In genomic region chr5:89911950-89912349, GRCm38 (mm10) we compare ENCODE assay signal across 18 mouse cellular contexts. TPM values are rescaled to one million over a fixed set of nuclear protein-coding genes. Genes with fewer than 3 reads are reported as not detected.
A peak's percentile ranks its signal among the peaks of the same experiment; 100 is the strongest.
DNase-seq lines count a peak whose midpoint lies in the region; ATAC-seq and TF ChIP-seq lines count a peak whose summit lies in the region.
"Had no signal": no experiment of that assay in that cellular context is flagged by ENCODE, and none has a peak within 500 bp of the region (broad histone marks: within the 10 kb centered on the region; RNA-seq: fewer than 3 reads in every experiment).

No protein-coding gene starts in this region.

- ATAC-seq in forebrain, embryonic 11.5 days (replicated peaks; ENCODE audit: low FRiP score) = no peak
- ATAC-seq in forebrain, embryonic 15.5 days (replicated peaks) = no peak
- ATAC-seq in forebrain, embryonic 14.5 days = no peak
- peak; percentile 91 for ATAC-seq in hindbrain, postnatal 0 days
- ATAC-seq in midbrain, postnatal 0 days (ENCODE audit: low FRiP score) = 0 out of 2 replicates have a peak, but pooled peaks have one; percentile 60
- no peak for ATAC-seq in cerebellum, adult (ENCODE audit: insufficient number of reproducible peaks, low FRiP score, low TSS enrichment)
- ATAC-seq: activated CD4-positive, CD25-positive, alpha-beta regulatory T cell, adult 4 months had no signal

- DNase-seq in forebrain, embryonic 11.5 days (ENCODE audit: low spot score) = peak; percentile 52
- peak; percentile 4 for DNase-seq in forebrain, embryonic 14.5 days (ENCODE audit: low spot score)
- peak; percentile 59 for DNase-seq in hindbrain, postnatal 0 days (ENCODE audit: low spot score)
- peak; percentile 67 for DNase-seq in midbrain, postnatal 0 days (ENCODE audit: low spot score)
- no peak for DNase-seq in urinary bladder, postnatal 14 days (ENCODE audit: low spot score)
- no peak for DNase-seq in left cerebral cortex, postnatal 14 days (ENCODE audit: low spot score in 2 of 2)
- DNase-seq: adrenal gland, postnatal 25 days; cerebellum, postnatal 14 days; gastrocnemius, postnatal 14 days; heart, postnatal 10 days; liver, embryonic 13.5 days; lung, postnatal 10 days; right cerebral cortex, postnatal 25 days had no signal

- intact Hi-C loops in left cerebral cortex, postnatal 14 days (cut with DNase I) = no loop called here

- H3K9me3 ChIP-seq in forebrain, embryonic 11.5 days (ENCODE audit: control insufficient read depth, low read length) = no peaks in the 10 kb centered on the region
- no peaks in the 10 kb centered on the region for H3K9me3 ChIP-seq in forebrain, embryonic 15.5 days
- H3K9me3 ChIP-seq in forebrain, embryonic 14.5 days (replicated peaks; ENCODE audit: control insufficient read depth, low read length) = no peaks in the 10 kb centered on the region
- H3K9me3 ChIP-seq in hindbrain, postnatal 0 days (ENCODE audit: low read length) = no peaks in the 10 kb centered on the region
- no peaks in the 10 kb centered on the region for H3K9me3 ChIP-seq in midbrain, postnatal 0 days (ENCODE audit: low read length)
- H3K9me3 ChIP-seq: embryonic facial prominence, embryonic 15.5 days; liver, embryonic 13.5 days had no signal

- no peaks in the 10 kb centered on the region for H3K27me3 ChIP-seq in forebrain, embryonic 11.5 days (ENCODE audit: control insufficient read depth, insufficient read depth, low read length)
- no peaks in the 10 kb centered on the region for H3K27me3 ChIP-seq in forebrain, embryonic 15.5 days
- H3K27me3 ChIP-seq in forebrain, embryonic 14.5 days (replicated peaks; ENCODE audit: control insufficient read depth, insufficient read depth, low read length) = no peaks in the 10 kb centered on the region
- H3K27me3 ChIP-seq in hindbrain, postnatal 0 days (ENCODE audit: insufficient read depth, low read length) = no peaks in the 10 kb centered on the region
- H3K27me3 ChIP-seq in midbrain, postnatal 0 days (ENCODE audit: insufficient read depth, low read length) = no peaks in the 10 kb centered on the region
- H3K27me3 ChIP-seq: embryonic facial prominence, embryonic 15.5 days; liver, embryonic 13.5 days had no signal

- WGBS in forebrain, embryonic 11.5 days = 44% methylated on average over 7 of the region's 7 CpGs
- WGBS in forebrain, embryonic 15.5 days = 47% methylated on average over 7 of the region's 7 CpGs
- WGBS in forebrain, embryonic 14.5 days = 45% methylated on average over 7 of the region's 7 CpGs
- 19% methylated on average over 7 of the region's 7 CpGs for WGBS in hindbrain, postnatal 0 days
- WGBS in midbrain, postnatal 0 days = 19% methylated on average over 7 of the region's 7 CpGs

- H3K9ac ChIP-seq in forebrain, embryonic 11.5 days (ENCODE audit: low read length) = no peak overlapping the region
- H3K9ac ChIP-seq in forebrain, embryonic 15.5 days (replicated peaks) = no peak overlapping the region
- no peak overlapping the region for H3K9ac ChIP-seq in forebrain, embryonic 14.5 days (ENCODE audit: low read length)
- no peak overlapping the region for H3K9ac ChIP-seq in hindbrain, postnatal 0 days (replicated peaks; ENCODE audit: low read length)
- H3K9ac ChIP-seq in midbrain, postnatal 0 days (replicated peaks; ENCODE audit: low read length, poor library complexity, severe bottlenecking) = no peak overlapping the region
- H3K9ac ChIP-seq: embryonic facial prominence, embryonic 15.5 days; liver, embryonic 13.5 days had no signal

- H3K36me3 ChIP-seq in forebrain, embryonic 11.5 days (ENCODE audit: control insufficient read depth, insufficient read depth, low read length) = no peaks in the 10 kb centered on the region
- H3K36me3 ChIP-seq in forebrain, embryonic 15.5 days = no peaks in the 10 kb centered on the region
- no peaks in the 10 kb centered on the region for H3K36me3 ChIP-seq in forebrain, embryonic 14.5 days (ENCODE audit: control insufficient read depth, insufficient read depth, low read length)
- H3K36me3 ChIP-seq in hindbrain, postnatal 0 days (ENCODE audit: insufficient read depth, low read length) = no peaks in the 10 kb centered on the region
- no peaks in the 10 kb centered on the region for H3K36me3 ChIP-seq in midbrain, postnatal 0 days (ENCODE audit: insufficient read depth, low read length)
- H3K36me3 ChIP-seq: embryonic facial prominence, embryonic 15.5 days; liver, embryonic 13.5 days had no signal

- H3K4me1 ChIP-seq in forebrain, embryonic 11.5 days (replicated peaks; ENCODE audit: control insufficient read depth, insufficient read depth, low read length) = peaks cover 2% of the 10 kb centered on the region; the same call in 1 of the 2 replicates
- no peaks in the 10 kb centered on the region; the same call in 1 of the 2 replicates for H3K4me1 ChIP-seq in forebrain, embryonic 15.5 days
- H3K4me1 ChIP-seq in forebrain, embryonic 14.5 days (ENCODE audit: control insufficient read depth, insufficient read depth, low read length) = peaks cover 3% of the 10 kb centered on the region
- no peaks in the 10 kb centered on the region for H3K4me1 ChIP-seq in hindbrain, postnatal 0 days (ENCODE audit: insufficient read depth, low read length)
- H3K4me1 ChIP-seq in midbrain, postnatal 0 days (ENCODE audit: insufficient read depth, low read length) = no peaks in the 10 kb centered on the region
- H3K4me1 ChIP-seq: embryonic facial prominence, embryonic 15.5 days; liver, embryonic 13.5 days had no signal

- no peak for TF ChIP-seq CTCF in hindbrain, postnatal 0 days (IDR thresholded peaks at IDR 0.05; ENCODE audit: low read depth)
- TF ChIP-seq CTCF in midbrain, postnatal 0 days (IDR thresholded peaks at IDR 0.05) = no peak

- no peak overlapping the region for H3K4me3 ChIP-seq in forebrain, embryonic 11.5 days (ENCODE audit: low read depth, low read length)
- no peak overlapping the region for H3K4me3 ChIP-seq in forebrain, embryonic 15.5 days
- no peak overlapping the region for H3K4me3 ChIP-seq in forebrain, embryonic 14.5 days (ENCODE audit: low read depth, low read length)
- H3K4me3 ChIP-seq in hindbrain, postnatal 0 days (ENCODE audit: low read length) = no peak overlapping the region
- H3K4me3 ChIP-seq in midbrain, postnatal 0 days (ENCODE audit: low read depth, low read length) = no peak overlapping the region
- H3K4me3 ChIP-seq: embryonic facial prominence, embryonic 15.5 days; liver, embryonic 13.5 days had no signal

- H3K4me2 ChIP-seq in forebrain, embryonic 11.5 days (ENCODE audit: low read depth, low read length, severe bottlenecking) = no peak overlapping the region
- no peak overlapping the region for H3K4me2 ChIP-seq in forebrain, embryonic 15.5 days (replicated peaks)
- H3K4me2 ChIP-seq in forebrain, embryonic 14.5 days (ENCODE audit: low read length) = no peak overlapping the region
- no peak overlapping the region for H3K4me2 ChIP-seq in hindbrain, postnatal 0 days (ENCODE audit: low read depth, low read length)
- no peak overlapping the region for H3K4me2 ChIP-seq in midbrain, postnatal 0 days (ENCODE audit: low read depth, low read length, poor library complexity, severe bottlenecking)
- H3K4me2 ChIP-seq: embryonic facial prominence, embryonic 15.5 days; liver, embryonic 13.5 days had no signal

- H3K27ac ChIP-seq in forebrain, embryonic 11.5 days (ENCODE audit: low read depth, low read length) = no peak overlapping the region
- H3K27ac ChIP-seq in forebrain, embryonic 15.5 days (replicated peaks) = no peak overlapping the region
- no peak overlapping the region for H3K27ac ChIP-seq in forebrain, embryonic 14.5 days (ENCODE audit: low read depth, low read length)
- H3K27ac ChIP-seq in hindbrain, postnatal 0 days = no peak overlapping the region
- no peak overlapping the region for H3K27ac ChIP-seq in midbrain, postnatal 0 days (ENCODE audit: low read depth, low read length)
- H3K27ac ChIP-seq: embryonic facial prominence, embryonic 15.5 days; kidney, postnatal 0 days; liver, embryonic 13.5 days had no signal

RNA-seq across cellular contexts. Expression of gene Adamts3, which starts 28.8 kb away (rescaled TPM):
- polyA plus RNA-seq in forebrain, embryonic 11.5 days (2014; fragmentation: Nextera tagmentation; extraction: Ambion mirVana) = 7.0 and 7.1 TPM in 2 replicates
- polyA plus RNA-seq in forebrain, embryonic 15.5 days (2015; fragmentation: Nextera tagmentation; extraction: Ambion mirVana) = 14.0 and 14.4 TPM in 2 replicates
- 14.6 and 18.5 TPM in 2 replicates for polyA plus RNA-seq in forebrain, embryonic 14.5 days (2014; fragmentation: Nextera tagmentation; extraction: Ambion mirVana)
- total RNA-seq in hindbrain, postnatal 0 days (2014; rRNA removed) = 18.9 and 19.2 TPM in 2 replicates
- polyA plus RNA-seq in hindbrain, postnatal 0 days (2015; fragmentation: Nextera tagmentation; extraction: Ambion mirVana) = 3.3 and 3.7 TPM in 2 replicates
- total RNA-seq in midbrain, postnatal 0 days (2014; rRNA removed) = 10.9 and 15.7 TPM in 2 replicates
- polyA plus RNA-seq in midbrain, postnatal 0 days (2015; fragmentation: Nextera tagmentation; extraction: Ambion mirVana) = 2.7 and 2.9 TPM in 2 replicates
- 10 to 100 TPM; 41.6 to 44.1 TPM for total RNA-seq in left cerebral cortex, postnatal 14 days (2021)

Comparison
In these comparisons a context has a peak if more than half of its experiments do, and no peak if none do; other contexts are left out.
1. ATAC-seq: peak in hindbrain, postnatal 0 days (single experiment) and midbrain, postnatal 0 days (single experiment); none in forebrain, embryonic 11.5 days (single experiment), forebrain, embryonic 15.5 days (single experiment), forebrain, embryonic 14.5 days (single experiment) and cerebellum, adult (single experiment).
2. DNase-seq: peak in forebrain, embryonic 11.5 days (single experiment), forebrain, embryonic 14.5 days (single experiment), hindbrain, postnatal 0 days (single experiment) and midbrain, postnatal 0 days (single experiment); none in urinary bladder, postnatal 14 days (single experiment) and left cerebral cortex, postnatal 14 days (0 of 2).